Mouse (Mus musculus): ENCODE measurements at regions not wholly inside any gene's neighbourhood (a gene's known extent, or its start where the extent isn't known, plus 50 kb on each side); places are given as distances from the start of the nearest gene placed in this dataset.

GRCm38 (mm10) chr3:80285246-80285645 is 400.9 kb downstream of the Fam198b start:
- TF ChIP-seq POLR2A (IDR thresholded peaks at IDR 0.05; ENCODE audit: insufficient read depth, low read depth, low read length), result no peak
- TF ChIP-seq CTCF (IDR thresholded peaks at IDR 0.05; ENCODE audit: insufficient read depth, low read depth, low read length), result no peak

Data from olfactory bulb, adult 2 months (tissue).